Mouse (Mus musculus) adrenal gland, adult 8-10 months (tissue): ENCODE measurements around the gene Btbd9. TPM values are rescaled to one million over a fixed set of nuclear protein-coding genes. Genes with fewer than 3 reads are reported as not detected.

ENCODE experiments used
- DNase-seq: peaks from one replicate; pipeline ENCODE4 v3.0.0; 2022
- total RNA-seq, 4 experiments: library from RNA; stranded (reverse); gene quantifications; 2 replicates each; pipeline ENCODE4 v1.2.4; 2022

Btbd9 gene
- total RNA-seq, 4 experiments from 2014 or later = 40.1 to 61.6 (median 48.3) TPM

GRCm38 (mm10) chr17:30197280-30198030, 378.8 kb downstream of the Btbd9 start:
- DNase-seq = peak; percentile 4

GRCm38 (mm10) chr17:30196401-30197279, 379.6 kb downstream of the Btbd9 start:
- DNase-seq = peak; percentile 30

GRCm38 (mm10) chr17:30195591-30196183, 380.6 kb downstream of the Btbd9 start:
- no peak for DNase-seq

- peak; percentile 17 for DNase-seq
Measured at GRCm38 (mm10) chr17:30194629-30195445, 381.5 kb downstream of the Btbd9 start.

GRCm38 (mm10) chr17:30194091-30194490, 382.2 kb downstream of the Btbd9 start:
- peak; percentile 36 for DNase-seq

- peak; percentile 6 for DNase-seq
Measured at GRCm38 (mm10) chr17:30193615-30194014, 382.7 kb downstream of the Btbd9 start.

- DNase-seq = no peak
Measured at GRCm38 (mm10) chr17:30192416-30193005, 383.8 kb downstream of the Btbd9 start.

GRCm38 (mm10) chr17:30191097-30191640, 385.1 kb downstream of the Btbd9 start:
- DNase-seq = no peak

GRCm38 (mm10) chr17:30188031-30188981, 388.0 kb downstream of the Btbd9 start:
- no peak for DNase-seq

- DNase-seq = no peak
Measured at GRCm38 (mm10) chr17:30187581-30187980, 388.7 kb downstream of the Btbd9 start.

GRCm38 (mm10) chr17:30187154-30187553, 389.1 kb downstream of the Btbd9 start:
- DNase-seq = no peak

- DNase-seq = no peak
Measured at GRCm38 (mm10) chr17:30183561-30183960, 392.7 kb downstream of the Btbd9 start.

- DNase-seq = no peak
Measured at GRCm38 (mm10) chr17:30182063-30182462, 394.2 kb downstream of the Btbd9 start.

- DNase-seq = no peak
Measured at GRCm38 (mm10) chr17:30181554-30181953, 394.7 kb downstream of the Btbd9 start.

GRCm38 (mm10) chr17:30180197-30180596, 396.1 kb downstream of the Btbd9 start:
- DNase-seq = no peak

GRCm38 (mm10) chr17:30178402-30178801, 397.9 kb downstream of the Btbd9 start:
- no peak for DNase-seq

GRCm38 (mm10) chr17:30177435-30177834, 398.9 kb downstream of the Btbd9 start:
- peak; percentile 57 for DNase-seq
